In the genomic region with DNA sequence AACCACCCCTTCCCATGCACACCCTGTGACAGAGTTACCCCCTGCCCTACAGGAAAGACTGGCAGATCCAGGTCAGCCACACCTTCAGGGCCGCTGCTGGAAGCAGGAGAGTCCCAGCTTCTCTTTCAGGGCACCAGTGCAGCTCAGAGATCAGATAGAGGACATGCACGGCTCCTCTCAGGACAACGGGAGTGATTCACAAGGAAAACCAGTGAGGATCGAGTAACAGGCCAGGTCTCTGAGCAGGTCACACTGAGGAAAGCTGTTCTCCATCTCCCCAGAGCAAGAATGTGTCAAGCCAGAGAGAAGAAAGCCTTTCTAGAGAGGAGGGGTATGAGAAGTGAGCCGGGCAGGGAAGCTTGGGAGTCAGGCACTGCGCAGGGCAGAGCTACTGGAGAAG, we compare ENCODE assay signal across 10 mouse cellular contexts. TPM values are rescaled to one million over a fixed set of nuclear protein-coding genes. Genes with fewer than 3 reads are reported as not detected.
A peak's percentile ranks its signal among the peaks of the same experiment; 100 is the strongest.
DNase-seq lines count a peak whose midpoint lies in the region; ATAC-seq and TF ChIP-seq lines count a peak whose summit lies in the region.
"Had no signal": no experiment of that assay in that cellular context is flagged by ENCODE, and none has a peak within 500 bp of the region (broad histone marks: within the 10 kb centered on the region; RNA-seq: fewer than 3 reads in every experiment).

No protein-coding gene starts in this region.

- in situ Hi-C loops in CH12.LX (cut with MboI; ENCODE audit: low pct_ligation_motif_present, low pct_unique_long_range_greater_than_20kb, low sequenced_read_pairs): no loop called here

- peak overlapping the region; percentile 65 for H3K9ac ChIP-seq in heart, embryonic 12.5 days
- H3K9ac ChIP-seq in CH12.LX (ENCODE audit: insufficient read depth, low read depth): peak overlapping the region; percentile 15; the same call in 1 of the 2 replicates
- no peak overlapping the region for H3K9ac ChIP-seq in forebrain, postnatal 0 days
- H3K9ac ChIP-seq in liver, embryonic 16.5 days (ENCODE audit: low read depth, low read length): peak overlapping the region; percentile 75

- H3K9me3 ChIP-seq in heart, embryonic 12.5 days (replicated peaks): no peaks in the 10 kb centered on the region
- H3K9me3 ChIP-seq in CH12.LX (replicated peaks; ENCODE audit: low read length): no peaks in the 10 kb centered on the region
- H3K9me3 ChIP-seq in forebrain, postnatal 0 days (ENCODE audit: low read length): no peaks in the 10 kb centered on the region
- H3K9me3 ChIP-seq in liver, embryonic 16.5 days (replicated peaks; ENCODE audit: control insufficient read depth, low read length): no peaks in the 10 kb centered on the region

- peak overlapping the region; percentile 68 for H3K4me2 ChIP-seq in heart, embryonic 12.5 days
- H3K4me2 ChIP-seq in CH12.LX (ENCODE audit: insufficient read depth, low read depth, poor library complexity, severe bottlenecking): peak overlapping the region; percentile 77; the same call in 1 of the 2 replicates
- H3K4me2 ChIP-seq in forebrain, postnatal 0 days (ENCODE audit: low read depth): no peak overlapping the region
- H3K4me2 ChIP-seq in liver, embryonic 16.5 days (ENCODE audit: low read depth, low read length): peak overlapping the region; percentile 81

- H3K4me1 ChIP-seq in heart, embryonic 12.5 days (replicated peaks): peaks cover 98% of the 10 kb centered on the region
- peaks cover 33 to 73% of the 10 kb centered on the region in 2 experiments for H3K4me1 ChIP-seq in CH12.LX (ENCODE audit: control insufficient read depth in 1 of 2, insufficient read depth in 2 of 2)
- no peaks in the 10 kb centered on the region for H3K4me1 ChIP-seq in forebrain, postnatal 0 days (ENCODE audit: insufficient read depth)
- H3K4me1 ChIP-seq in liver, embryonic 16.5 days (ENCODE audit: control insufficient read depth, low read depth, low read length): peaks cover 57% of the 10 kb centered on the region

- no peak for TF ChIP-seq POLR2A in CH12.LX (IDR thresholded peaks at IDR 0.05; ENCODE audit: low read depth, low read length)

- DNase-seq in heart, adult 9 months (ENCODE audit: low spot score in 2 of 2): no peak
- DNase-seq in CH12.LX (ENCODE audit: extremely low read depth): no peak
- DNase-seq in forebrain, postnatal 0 days: no peak
- no peak for DNase-seq in left cerebral cortex, postnatal 25 days (ENCODE audit: low spot score in 2 of 2)
- DNase-seq in cerebellum, adult 11 months: no peak
- DNase-seq: thymus, postnatal 14 days had no signal

- TF ChIP-seq CTCF in CH12.LX (conservative IDR thresholded peaks at IDR 0.05 in 1 of 2, IDR thresholded peaks at IDR 0.05 in 1 of 2; ENCODE audit: low read depth in 2 of 2, low read length in 2 of 2): no peak
- TF ChIP-seq CTCF in forebrain, postnatal 0 days (IDR thresholded peaks at IDR 0.05; ENCODE audit: low read depth): no peak

- intact Hi-C loops in left cerebral cortex, postnatal 25 days (cut with DNase I): loop anchor here (10.0 kb wide), 1 partner anchor 392 kb away; no protein-coding TSS in a partner anchor

- peak overlapping the region; percentile 99 for H3K27ac ChIP-seq in heart, embryonic 12.5 days (ENCODE audit: poor library complexity, severe bottlenecking)
- H3K27ac ChIP-seq in CH12.LX (ENCODE audit: insufficient read depth, low read depth): peak overlapping the region; percentile 86
- H3K27ac ChIP-seq in forebrain, postnatal 0 days (ENCODE audit: low read depth, low read length): peak overlapping the region; percentile 60
- peak overlapping the region; percentile 99 for H3K27ac ChIP-seq in liver, embryonic 16.5 days (ENCODE audit: low read length)

- TF ChIP-seq RAD21 in CH12.LX (IDR thresholded peaks at IDR 0.05; ENCODE audit: low read depth, low read length): no peak

- H3K4me3 ChIP-seq in heart, embryonic 12.5 days: peak overlapping the region; percentile 27
- peak overlapping the region in 1 of 3 experiments; percentile 23 for H3K4me3 ChIP-seq in CH12.LX (replicated peaks in 1 of 3; ENCODE audit: low read depth in 2 of 3, low read length in 2 of 3, poor library complexity in 1 of 3)
- no peak overlapping the region for H3K4me3 ChIP-seq in forebrain, postnatal 0 days (ENCODE audit: low read depth, low read length)
- H3K4me3 ChIP-seq in liver, embryonic 16.5 days (ENCODE audit: low read depth, low read length): peak overlapping the region; percentile 64

- H3K27me3 ChIP-seq in heart, embryonic 12.5 days (replicated peaks): no peaks in the 10 kb centered on the region
- H3K27me3 ChIP-seq in CH12.LX (replicated peaks): no peaks in the 10 kb centered on the region
- no peaks in the 10 kb centered on the region for H3K27me3 ChIP-seq in forebrain, postnatal 0 days (ENCODE audit: insufficient read depth, low read length)
- H3K27me3 ChIP-seq in liver, embryonic 16.5 days (ENCODE audit: control insufficient read depth, insufficient read depth, low read depth, low read length): no peaks in the 10 kb centered on the region

- no peak for TF ChIP-seq EP300 in CH12.LX (IDR thresholded peaks at IDR 0.05; ENCODE audit: low read length)

- peaks cover 32% of the 10 kb centered on the region for H3K36me3 ChIP-seq in heart, embryonic 12.5 days
- peaks cover 26 to 84% of the 10 kb centered on the region in 2 experiments for H3K36me3 ChIP-seq in CH12.LX (replicated peaks in 1 of 2; ENCODE audit: control insufficient read depth in 1 of 2, insufficient read depth in 1 of 2, low read length in 1 of 2)
- peaks cover 12% of the 10 kb centered on the region; the same call in 1 of the 2 replicates for H3K36me3 ChIP-seq in forebrain, postnatal 0 days (ENCODE audit: insufficient read depth)
- H3K36me3 ChIP-seq in liver, embryonic 16.5 days (ENCODE audit: control insufficient read depth, insufficient read depth): peaks cover 4% of the 10 kb centered on the region

- WGBS in heart, embryonic 12.5 days: 18% methylated on average over 6 of the region's 6 CpGs
- WGBS in forebrain, postnatal 0 days: 77% methylated on average over 6 of the region's 6 CpGs
- WGBS in liver, embryonic 16.5 days (ENCODE audit: insufficient replicate concordance): 60% methylated on average over 6 of the region's 6 CpGs

- no peak for ATAC-seq in heart, embryonic 12.5 days (ENCODE audit: insufficient number of reproducible peaks, low FRiP score)
- no peak for ATAC-seq in forebrain, postnatal 0 days
- ATAC-seq in liver, embryonic 16.5 days (ENCODE audit: low read depth): no peak
- ATAC-seq in megakaryocyte progenitor cell, adult 5-6 weeks (replicated peaks; ENCODE audit: poor library complexity): no peak

- dilution Hi-C loops in CH12.LX (cut with MboI; ENCODE audit: extremely low pct_ligation_motif_present, extremely low pct_unique_long_range_greater_than_20kb, low sequenced_read_pairs): no loop called here

- H3K79me2 ChIP-seq in CH12.LX (replicated peaks; ENCODE audit: control insufficient read depth, extremely low read depth, insufficient read depth, poor library complexity, severe bottlenecking): peaks cover 32% of the 10 kb centered on the region

RNA-seq across cellular contexts. Expression of a gene that starts 8.9 kb away (rescaled TPM):
- 41.1 and 42.9 TPM in 2 replicates for polyA plus RNA-seq in heart, embryonic 12.5 days (2016; fragmentation: Nextera tagmentation; extraction: Ambion mirVana)
- 30.9 and 32.4 TPM in 2 replicates for total RNA-seq in CH12.LX (2012; rRNA removed)
- total RNA-seq in CH12.LX (2014; rRNA removed): 26.6 and 28.3 TPM in 2 replicates
- polyA plus RNA-seq in CH12.LX (2012; ENCODE audit: insufficient read length, low read depth): 31.1 and 35.1 TPM in 2 replicates
- total RNA-seq in forebrain, postnatal 0 days (2014; rRNA removed): 5.8 and 7.9 TPM in 2 replicates
- 6.1 and 7.9 TPM in 2 replicates for polyA plus RNA-seq in forebrain, postnatal 0 days (2015; fragmentation: Nextera tagmentation; extraction: Ambion mirVana)
- 16.5 and 18.8 TPM in 2 replicates for polyA plus RNA-seq in liver, embryonic 16.5 days (2015; fragmentation: Nextera tagmentation; extraction: Ambion mirVana)
- total RNA-seq in megakaryocyte progenitor cell, adult 5-6 weeks (2015): 13.6 and 13.8 TPM in 2 replicates
- 14.0 and 18.4 TPM in 2 replicates for total RNA-seq in megakaryocyte progenitor cell, adult 5-6 weeks (2017)
- 10 to 100 TPM; 21.8 to 22.9 TPM for total RNA-seq in left cerebral cortex, postnatal 25 days (2021)

RNA-seq across cellular contexts. Expression of a gene that starts 11.7 kb away (rescaled TPM):
- 215 and 216 TPM in 2 replicates for polyA plus RNA-seq in heart, embryonic 12.5 days (2016; fragmentation: Nextera tagmentation; extraction: Ambion mirVana)
- total RNA-seq in CH12.LX (2012; rRNA removed): 117 and 154 TPM in 2 replicates
- total RNA-seq in CH12.LX (2014; rRNA removed): 42.7 and 45.5 TPM in 2 replicates
- 263 and 318 TPM in 2 replicates for polyA plus RNA-seq in CH12.LX (2012; ENCODE audit: insufficient read length, low read depth)
- total RNA-seq in forebrain, postnatal 0 days (2014; rRNA removed): 57.5 and 64.5 TPM in 2 replicates
- 112 and 128 TPM in 2 replicates for polyA plus RNA-seq in forebrain, postnatal 0 days (2015; fragmentation: Nextera tagmentation; extraction: Ambion mirVana)
- polyA plus RNA-seq in liver, embryonic 16.5 days (2015; fragmentation: Nextera tagmentation; extraction: Ambion mirVana): 34.0 and 37.5 TPM in 2 replicates
- total RNA-seq in megakaryocyte progenitor cell, adult 5-6 weeks (2015): 29.8 and 32.4 TPM in 2 replicates
- 11.2 and 21.6 TPM in 2 replicates for total RNA-seq in megakaryocyte progenitor cell, adult 5-6 weeks (2017)
- 100 to 1,000 TPM; 151 to 152 TPM for total RNA-seq in left cerebral cortex, postnatal 25 days (2021)

RNA-seq across cellular contexts. Expression of a gene that starts 11.9 kb away (rescaled TPM):
- polyA plus RNA-seq in heart, embryonic 12.5 days (2016; fragmentation: Nextera tagmentation; extraction: Ambion mirVana): 169 and 171 TPM in 2 replicates
- 151 and 163 TPM in 2 replicates for total RNA-seq in CH12.LX (2012; rRNA removed)
- 103 and 108 TPM in 2 replicates for total RNA-seq in CH12.LX (2014; rRNA removed)
- 172 and 193 TPM in 2 replicates for polyA plus RNA-seq in CH12.LX (2012; ENCODE audit: insufficient read length, low read depth)
- total RNA-seq in forebrain, postnatal 0 days (2014; rRNA removed): 160 and 179 TPM in 2 replicates
- polyA plus RNA-seq in forebrain, postnatal 0 days (2015; fragmentation: Nextera tagmentation; extraction: Ambion mirVana): 211 and 215 TPM in 2 replicates
- polyA plus RNA-seq in liver, embryonic 16.5 days (2015; fragmentation: Nextera tagmentation; extraction: Ambion mirVana): 95.6 and 97.5 TPM in 2 replicates
- total RNA-seq in megakaryocyte progenitor cell, adult 5-6 weeks (2015): 45.3 and 49.7 TPM in 2 replicates
- 98.1 and 104 TPM in 2 replicates for total RNA-seq in megakaryocyte progenitor cell, adult 5-6 weeks (2017)
- 100 to 1,000 TPM; 137 to 139 TPM for total RNA-seq in left cerebral cortex, postnatal 25 days (2021)

RNA-seq across cellular contexts. Expression of a gene that starts 18.1 kb away (rescaled TPM):
- 0.37 and 0.41 TPM in 2 replicates for polyA plus RNA-seq in heart, embryonic 12.5 days (2016; fragmentation: Nextera tagmentation; extraction: Ambion mirVana)
- total RNA-seq in CH12.LX (2012; rRNA removed) (0.21 TPM in 1 of 2 replicates, not detected in the other), CH12.LX (2014; rRNA removed) (not detected in 2 replicates)
- not detected in 2 replicates for polyA plus RNA-seq in CH12.LX (2012; ENCODE audit: insufficient read length, low read depth)
- not detected in 2 replicates for total RNA-seq in forebrain, postnatal 0 days (2014; rRNA removed)
- polyA plus RNA-seq in forebrain, postnatal 0 days (2015; fragmentation: Nextera tagmentation; extraction: Ambion mirVana): 0.21 TPM in 1 of 2 replicates, not detected in the other
- 0.36 and 0.39 TPM in 2 replicates for polyA plus RNA-seq in liver, embryonic 16.5 days (2015; fragmentation: Nextera tagmentation; extraction: Ambion mirVana)
- 0.12 TPM in 1 of 2 replicates, not detected in the other for total RNA-seq in megakaryocyte progenitor cell, adult 5-6 weeks (2015)
- not detected in 2 replicates for total RNA-seq in megakaryocyte progenitor cell, adult 5-6 weeks (2017)
- not detected for total RNA-seq in left cerebral cortex, postnatal 25 days (2021)
- total RNA-seq: heart, adult 18-20 months had no signal
